Mouse (Mus musculus) C2C12 (cell line): Measurements from ENCODE around the gene Slamf8. TPM values are rescaled to one million over a fixed set of nuclear protein-coding genes. Genes with fewer than 3 reads are reported as not detected.

Experiments
- H3K27me3 ChIP-seq: one replicate; pipeline ENCODE4 v1.6.1; 2011; ENCODE audit not compliant: control insufficient read depth, insufficient read depth, insufficient read length
- H3K36me3 ChIP-seq: one replicate; pipeline ENCODE4 v1.6.1; 2011; ENCODE audit not compliant: control insufficient read depth, insufficient read depth
- H3K4me3 ChIP-seq: one replicate; pipeline ENCODE4 v1.5.1; 2011; ENCODE audit warnings: mild to moderate bottlenecking, control low read depth; ENCODE audit not compliant: poor library complexity, insufficient read depth, severe bottlenecking
- H3K79me2 ChIP-seq: one replicate; pipeline ENCODE4 v1.6.1; 2011; ENCODE audit not compliant: control insufficient read depth, insufficient read depth
- H3K79me3 ChIP-seq: one replicate; pipeline ENCODE4 v1.6.1; 2011; ENCODE audit warnings: low read depth, control low read depth
- H3ac ChIP-seq: one replicate; pipeline ENCODE3; 2011; ENCODE audit warnings: low read depth; ENCODE audit not compliant: control insufficient read depth, insufficient read length
- CEBPB ChIP-seq: IDR thresholded peaks from one replicate; pipeline ENCODE4 v1.6.1; 2011; ENCODE audit warnings: low read depth, mild to moderate bottlenecking, control low read depth, moderate library complexity
- CTCF ChIP-seq: IDR thresholded peaks from one replicate; pipeline ENCODE4 v1.5.1; 2011; ENCODE audit not compliant: control insufficient read depth, insufficient read depth, insufficient read length
- FOSL1 ChIP-seq: IDR thresholded peaks from one replicate; pipeline ENCODE4 v1.8.0; 2011; ENCODE audit warnings: mild to moderate bottlenecking, low read length; ENCODE audit not compliant: poor library complexity, insufficient read depth, severe bottlenecking
- MAX ChIP-seq: IDR thresholded peaks from one replicate; pipeline ENCODE4 v1.6.1; 2011; ENCODE audit warnings: mild to moderate bottlenecking, control low read depth
- MYOD1 ChIP-seq: IDR thresholded peaks from one replicate; pipeline ENCODE4 v1.6.1; 2011; ENCODE audit warnings: low read depth; ENCODE audit not compliant: control insufficient read depth, insufficient read length
- MYOG ChIP-seq: IDR thresholded peaks from one replicate; pipeline ENCODE4 v1.6.1; 2011; ENCODE audit not compliant: control insufficient read depth, insufficient read length; ENCODE audit errors: extremely low read depth
- USF1 ChIP-seq: IDR thresholded peaks from one replicate; pipeline ENCODE4 v1.6.1; 2011; ENCODE audit warnings: low read depth, mild to moderate bottlenecking, control low read depth, moderate library complexity
- polyA plus RNA-seq: library from polyadenylated mRNA; unstranded; fragments of >200 nt; fragmentation: generic; extraction: Trizol; gene quantifications from one replicate; pipeline ENCODE4 v1.2.1, GENCODE M21; 2012; ENCODE audit warnings: missing spikeins

Gene Slamf8
- polyA plus RNA-seq, 1 experiment: not detected

- no peak overlapping the region for H3ac ChIP-seq
- H3K79me2 ChIP-seq: no peaks in the 10 kb centered on the region
- H3K79me3 ChIP-seq: no peaks in the 10 kb centered on the region
- H3K36me3 ChIP-seq: no peaks in the 10 kb centered on the region
- H3K27me3 ChIP-seq: peaks cover 4% of the 10 kb centered on the region
- no peak overlapping the region for H3K4me3 ChIP-seq
- TF ChIP-seq MYOD1: no peak
- no peak for TF ChIP-seq USF1
- TF ChIP-seq CEBPB: no peak
- no peak for TF ChIP-seq FOSL1
These were observed 39.8 kb downstream of the Slamf8 start for GRCm38 (mm10) chr1:172550551-172550951.

- Histone ChIP-seq H3K4me3 (no peak overlapping the region), H3K79me2 (no peaks in the 10 kb centered on the region), H3ac (no peak overlapping the region), H3K79me3 (no peaks in the 10 kb centered on the region), H3K27me3 (peaks cover 4% of the 10 kb centered on the region), H3K36me3 (no peaks in the 10 kb centered on the region)
- TF ChIP-seq FOSL1: no peak
- no peak for TF ChIP-seq MYOG
- no peak for TF ChIP-seq CEBPB
- no peak for TF ChIP-seq MYOD1
- TF ChIP-seq MAX: no peak
- no peak for TF ChIP-seq CTCF
- TF ChIP-seq USF1: no peak
These were observed 40.7 kb downstream of the Slamf8 start for GRCm38 (mm10) chr1:172549717-172550116.

GRCm38 (mm10) chr1:172549314-172549713 lies 41.1 kb downstream of the Slamf8 start:
- Histone ChIP-seq H3K79me3 (no peaks in the 10 kb centered on the region), H3ac (no peak overlapping the region), H3K27me3 (peaks cover 4% of the 10 kb centered on the region), H3K4me3 (no peak overlapping the region), H3K36me3 (no peaks in the 10 kb centered on the region), H3K79me2 (no peaks in the 10 kb centered on the region)
- no peak for TF ChIP-seq MYOD1
- no peak for TF ChIP-seq MYOG
- no peak for TF ChIP-seq CEBPB
- TF ChIP-seq MAX: no peak
- TF ChIP-seq FOSL1: no peak
- no peak for TF ChIP-seq CTCF
- no peak for TF ChIP-seq USF1

- no peaks in the 10 kb centered on the region for H3K79me2 ChIP-seq
- H3K36me3 ChIP-seq: no peaks in the 10 kb centered on the region
- H3ac ChIP-seq: no peak overlapping the region
- H3K27me3 ChIP-seq: peaks cover 7% of the 10 kb centered on the region
- H3K4me3 ChIP-seq: no peak overlapping the region
- TF ChIP-seq MYOG: no peak
- no peak for TF ChIP-seq CTCF
- no peak for TF ChIP-seq MYOD1
- TF ChIP-seq USF1: no peak
- TF ChIP-seq CEBPB: no peak
- TF ChIP-seq FOSL1: no peak
- TF ChIP-seq MAX: no peak
- H3K79me3 ChIP-seq: no peaks in the 10 kb centered on the region
These were observed 41.9 kb downstream of the Slamf8 start for GRCm38 (mm10) chr1:172548501-172548900.

- Histone ChIP-seq H3K79me2 (no peaks in the 10 kb centered on the region), H3K79me3 (no peaks in the 10 kb centered on the region), H3ac (no peak overlapping the region), H3K4me3 (no peak overlapping the region), H3K36me3 (no peaks in the 10 kb centered on the region), H3K27me3 (peaks cover 8% of the 10 kb centered on the region)
- TF ChIP-seq CTCF: no peak
- TF ChIP-seq FOSL1: no peak
- TF ChIP-seq MYOD1: no peak
- no peak for TF ChIP-seq MYOG
- TF ChIP-seq CEBPB: no peak
- no peak for TF ChIP-seq MAX
- no peak for TF ChIP-seq USF1
These were observed 44.3 kb downstream of the Slamf8 start for GRCm38 (mm10) chr1:172546062-172546461.

- no peaks in the 10 kb centered on the region for H3K79me3 ChIP-seq
- H3K79me2 ChIP-seq: no peaks in the 10 kb centered on the region
- H3K36me3 ChIP-seq: no peaks in the 10 kb centered on the region
- H3K27me3 ChIP-seq: peaks cover 8% of the 10 kb centered on the region
- H3K4me3 ChIP-seq: no peak overlapping the region
- H3ac ChIP-seq: no peak overlapping the region
- TF ChIP-seq MYOG (no peak), MYOD1 (no peak), FOSL1 (no peak), CEBPB (no peak), USF1 (no peak), CTCF (no peak), MAX (no peak)
These were observed 50.0 kb downstream of the Slamf8 start for GRCm38 (mm10) chr1:172540283-172540820.
